Mouse (Mus musculus) limb, embryonic 11.5 days (tissue): ENCODE results near the gene Draxin. TPM values are rescaled to one million over a fixed set of nuclear protein-coding genes. Genes with fewer than 3 reads are reported as not detected.

Experiments
- ATAC-seq: fragments of 200-750 bp; cut with Nextera tagmentation; 2 replicates; pipeline ENCODE4 v1.8.0; 2017; ENCODE audit warnings: low read depth; ENCODE audit not compliant: insufficient number of reproducible peaks, low FRiP score, low TSS enrichment
- DNase-seq: peaks from one replicate; pipeline ENCODE4 v3.0.0-alpha.2; 2015; ENCODE audit warnings: low spot score
- H3K27ac ChIP-seq: fragments of 300-500 bp; sonication (generic); replicated peaks from 2 replicates; pipeline ENCODE4 v1.5.1; 2014; ENCODE audit warnings: low read depth, mild to moderate bottlenecking, low read length
- H3K27me3 ChIP-seq: fragments of 300-500 bp; sonication (generic); 2 replicates; pipeline ENCODE4 v1.6.1; 2014; ENCODE audit warnings: mild to moderate bottlenecking, low read length, mixed read lengths; ENCODE audit not compliant: control insufficient read depth, insufficient read depth
- H3K36me3 ChIP-seq: fragments of 300-500 bp; sonication (generic); 2 replicates; pipeline ENCODE4 v1.6.1; 2014; ENCODE audit warnings: mild to moderate bottlenecking, low read length, moderate library complexity, mixed read lengths; ENCODE audit not compliant: control insufficient read depth, insufficient read depth
- H3K4me1 ChIP-seq: fragments of 300-500 bp; sonication (generic); 2 replicates; pipeline ENCODE4 v1.6.1; 2014; ENCODE audit warnings: low read length, mixed read lengths; ENCODE audit not compliant: control insufficient read depth, insufficient read depth
- H3K4me2 ChIP-seq: fragments of 300-500 bp; sonication (generic); 2 replicates; pipeline ENCODE4 v1.6.1; 2014; ENCODE audit warnings: low read depth, mild to moderate bottlenecking, moderate library complexity; ENCODE audit not compliant: severe bottlenecking
- H3K4me3 ChIP-seq: fragments of 300-500 bp; sonication (generic); 2 replicates; pipeline ENCODE4 v1.5.1; 2014; ENCODE audit warnings: low read depth, low read length
- H3K9ac ChIP-seq: fragments of 300-500 bp; sonication (generic); 2 replicates; pipeline ENCODE4 v1.6.1; 2014; ENCODE audit warnings: mild to moderate bottlenecking, low read length
- H3K9me3 ChIP-seq: fragments of 300-500 bp; sonication (generic); 2 replicates; pipeline ENCODE4 v1.6.1; 2016; ENCODE audit warnings: low read length; ENCODE audit not compliant: control insufficient read depth
- WGBS: fragments of 180-500 bp; shearing (Covaris S2); extraction: QIAGEN DNeasy Blood & Tissue Kit; methylation state at CpG from one replicate; pipeline ENCODE4 v1.1.7; 2014; 5-methylcytosine and 5-hydroxymethylcytosine counted together
- polyA plus RNA-seq: library from polyadenylated mRNA; unstranded; fragments of >200 nt; fragmentation: Nextera tagmentation; extraction: Ambion mirVana; gene quantifications from 2 replicates; pipeline ENCODE4 v1.2.1, GENCODE M21; 2014

The Draxin gene
- polyA plus RNA-seq, 1 experiment from 2014 or later: 2.5 TPM

GRCm38 (mm10) chr4:148116657-148117056, 13.8 kb downstream of the Draxin start:
- Histone ChIP-seq H3K4me2 (no peak overlapping the region), H3K27me3 (no peaks in the 10 kb centered on the region), H3K27ac (no peak overlapping the region), H3K36me3 (no peaks in the 10 kb centered on the region), H3K4me1 (0 out of 2 replicates have a peak, but pooled peaks cover 5% of the 10 kb centered on the region), H3K9me3 (0 out of 2 replicates have a peak, but pooled peaks cover 2% of the 10 kb centered on the region), H3K4me3 (no peak overlapping the region), H3K9ac (no peak overlapping the region)
- no peak for ATAC-seq
- 75% methylated on average over 4 of the region's 4 CpGs for WGBS
- DNase-seq: peak; percentile 56

GRCm38 (mm10) chr4:148115467-148115866, 15.0 kb downstream of the Draxin start:
- H3K9ac ChIP-seq: peak overlapping the region; percentile 1; the same call in 1 of the 2 replicates
- H3K36me3 ChIP-seq: no peaks in the 10 kb centered on the region
- H3K27ac ChIP-seq: no peak overlapping the region
- H3K4me3 ChIP-seq: no peak overlapping the region
- H3K27me3 ChIP-seq: no peaks in the 10 kb centered on the region
- H3K9me3 ChIP-seq: 0 out of 2 replicates have a peak, but pooled peaks cover 2% of the 10 kb centered on the region
- DNase-seq: peak; percentile 68
- peak; percentile 18; the same call in 1 of the 2 replicates for ATAC-seq
- 0 out of 2 replicates have a peak, but pooled peaks cover 5% of the 10 kb centered on the region for H3K4me1 ChIP-seq
- WGBS: 4% methylated on average over 15 of the region's 15 CpGs
- H3K4me2 ChIP-seq: no peak overlapping the region; the same call in 1 of the 2 replicates

GRCm38 (mm10) chr4:148114758-148115391, 15.6 kb downstream of the Draxin start:
- Histone ChIP-seq H3K36me3 (no peaks in the 10 kb centered on the region), H3K4me2 (no peak overlapping the region; the same call in 1 of the 2 replicates), H3K27me3 (no peaks in the 10 kb centered on the region), H3K9ac (no peak overlapping the region), H3K27ac (no peak overlapping the region), H3K4me3 (no peak overlapping the region), H3K4me1 (0 out of 2 replicates have a peak, but pooled peaks cover 5% of the 10 kb centered on the region), H3K9me3 (0 out of 2 replicates have a peak, but pooled peaks cover 2% of the 10 kb centered on the region)
- DNase-seq (peak; percentile 96), ATAC-seq (peak; percentile 23)
- WGBS: 2% methylated on average over 15 of the region's 15 CpGs

- Histone ChIP-seq H3K4me2 (no peak overlapping the region), H3K27ac (no peak overlapping the region), H3K36me3 (no peaks in the 10 kb centered on the region), H3K27me3 (no peaks in the 10 kb centered on the region), H3K9ac (no peak overlapping the region), H3K4me3 (no peak overlapping the region), H3K4me1 (peaks cover 10% of the 10 kb centered on the region; the same call in 1 of the 2 replicates), H3K9me3 (0 out of 2 replicates have a peak, but pooled peaks cover 2% of the 10 kb centered on the region)
- 80% methylated on average over 12 of the region's 12 CpGs for WGBS
- ATAC-seq (no peak), DNase-seq (no peak)
Observed at GRCm38 (mm10) chr4:148112519-148112918, 18.0 kb downstream of the Draxin start.

GRCm38 (mm10) chr4:148109215-148109614, 21.3 kb downstream of the Draxin start:
- Histone ChIP-seq H3K4me3 (no peak overlapping the region), H3K36me3 (no peaks in the 10 kb centered on the region), H3K27ac (no peak overlapping the region), H3K4me1 (peaks cover 5% of the 10 kb centered on the region; the same call in 1 of the 2 replicates), H3K4me2 (no peak overlapping the region), H3K9ac (no peak overlapping the region), H3K9me3 (no peaks in the 10 kb centered on the region), H3K27me3 (0 out of 2 replicates have a peak, but pooled peaks cover 4% of the 10 kb centered on the region)
- WGBS: 83% methylated on average over 5 of the region's 5 CpGs
- no peak for ATAC-seq
- no peak for DNase-seq

- ATAC-seq: no peak
- H3K27me3 ChIP-seq: 0 out of 2 replicates have a peak, but pooled peaks cover 4% of the 10 kb centered on the region
- no peak overlapping the region for H3K4me3 ChIP-seq
- H3K4me2 ChIP-seq: no peak overlapping the region
- 51% methylated on average over 7 of the region's 7 CpGs for WGBS
- H3K36me3 ChIP-seq: no peaks in the 10 kb centered on the region
- DNase-seq: no peak
- no peak overlapping the region for H3K27ac ChIP-seq
- H3K9me3 ChIP-seq: no peaks in the 10 kb centered on the region
- peaks cover 5% of the 10 kb centered on the region; the same call in 1 of the 2 replicates for H3K4me1 ChIP-seq
- H3K9ac ChIP-seq: no peak overlapping the region
Observed at GRCm38 (mm10) chr4:148108565-148109100, 21.9 kb downstream of the Draxin start.

- H3K27ac ChIP-seq: no peak overlapping the region
- 21% methylated on average over 22 of the region's 22 CpGs for WGBS
- H3K27me3 ChIP-seq: 0 out of 2 replicates have a peak, but pooled peaks cover 4% of the 10 kb centered on the region
- H3K4me3 ChIP-seq: no peak overlapping the region
- H3K36me3 ChIP-seq: no peaks in the 10 kb centered on the region
- H3K4me1 ChIP-seq: peaks cover 5% of the 10 kb centered on the region; the same call in 1 of the 2 replicates
- no peak for DNase-seq
- no peak overlapping the region for H3K9ac ChIP-seq
- ATAC-seq: peak; percentile 55
- H3K4me2 ChIP-seq: no peak overlapping the region
- no peaks in the 10 kb centered on the region for H3K9me3 ChIP-seq
Observed at GRCm38 (mm10) chr4:148107621-148108291, 22.7 kb downstream of the Draxin start.

- Histone ChIP-seq H3K4me1 (peaks cover 5% of the 10 kb centered on the region; the same call in 1 of the 2 replicates), H3K9me3 (no peaks in the 10 kb centered on the region), H3K27ac (no peak overlapping the region), H3K4me2 (no peak overlapping the region), H3K36me3 (no peaks in the 10 kb centered on the region), H3K9ac (no peak overlapping the region), H3K4me3 (no peak overlapping the region), H3K27me3 (0 out of 2 replicates have a peak, but pooled peaks cover 4% of the 10 kb centered on the region)
- DNase-seq: no peak
- 84% methylated on average over 3 of the region's 3 CpGs for WGBS
- no peak for ATAC-seq
Observed at GRCm38 (mm10) chr4:148104146-148104545, 26.4 kb downstream of the Draxin start.
